Mouse (Mus musculus) myocyte (in vitro differentiated cells): ENCODE results near the gene Rere.

Experiments
- CEBPB ChIP-seq: IDR thresholded peaks from 2 replicates; pipeline ENCODE4 v1.6.1; 2011; ENCODE audit warnings: mild to moderate bottlenecking, moderate library complexity; ENCODE audit not compliant: poor library complexity, insufficient read depth, severe bottlenecking
- E2F4 ChIP-seq: IDR thresholded peaks from one replicate; pipeline ENCODE4 v1.6.1; 2011; ENCODE audit warnings: mild to moderate bottlenecking, control low read depth, moderate library complexity; ENCODE audit not compliant: insufficient read depth
- MAX ChIP-seq: IDR thresholded peaks from one replicate; pipeline ENCODE4 v1.6.1; 2011; ENCODE audit warnings: low read depth, mild to moderate bottlenecking, control low read depth
- MYOD1 ChIP-seq, 3 experiments: IDR thresholded peaks; one replicate each; pipeline ENCODE4 v1.6.1; 2011; ENCODE audit warnings: control low read depth in 2 of 3, low read depth in 2 of 3, mild to moderate bottlenecking in 2 of 3, moderate library complexity in 1 of 3; ENCODE audit not compliant: insufficient read length in 2 of 3, control insufficient read depth in 1 of 3
- MYOG ChIP-seq, 3 experiments: IDR thresholded peaks; one replicate each; pipeline ENCODE4 v1.6.1; 2011; ENCODE audit warnings: control low read depth in 2 of 3, low read depth in 2 of 3, mild to moderate bottlenecking in 2 of 3; ENCODE audit not compliant: insufficient read length in 2 of 3, control insufficient read depth in 1 of 3, insufficient read depth in 1 of 3
- POLR2A ChIP-seq: IDR thresholded peaks from one replicate; pipeline ENCODE4 v1.6.1; 2011; ENCODE audit warnings: low read depth, mild to moderate bottlenecking, control low read depth, moderate library complexity; ENCODE audit not compliant: insufficient read length
- POLR2AphosphoS2 ChIP-seq: IDR thresholded peaks from one replicate; pipeline ENCODE4 v1.6.1; 2011; ENCODE audit warnings: low read depth, control low read depth; ENCODE audit not compliant: insufficient read length
- REST ChIP-seq: IDR thresholded peaks from one replicate; pipeline ENCODE4 v1.6.1; 2011; ENCODE audit warnings: mild to moderate bottlenecking, control low read depth, moderate library complexity; ENCODE audit not compliant: insufficient read depth, insufficient read length
- SRF ChIP-seq: IDR thresholded peaks from one replicate; pipeline ENCODE4 v1.6.1; 2011; ENCODE audit warnings: low read depth; ENCODE audit not compliant: control insufficient read depth, insufficient read length
- TCF12 ChIP-seq: IDR thresholded peaks from one replicate; pipeline ENCODE4 v1.6.1; 2011; ENCODE audit warnings: mild to moderate bottlenecking, control low read depth; ENCODE audit not compliant: poor library complexity, insufficient read depth, severe bottlenecking
- TCF3 ChIP-seq: IDR thresholded peaks from one replicate; pipeline ENCODE4 v1.6.1; 2011; ENCODE audit warnings: low read depth, control low read depth; ENCODE audit not compliant: insufficient read length
- USF1 ChIP-seq: IDR thresholded peaks from one replicate; pipeline ENCODE4 v1.6.1; 2011; ENCODE audit warnings: low read depth, mild to moderate bottlenecking, control low read depth, moderate library complexity

DNA sequence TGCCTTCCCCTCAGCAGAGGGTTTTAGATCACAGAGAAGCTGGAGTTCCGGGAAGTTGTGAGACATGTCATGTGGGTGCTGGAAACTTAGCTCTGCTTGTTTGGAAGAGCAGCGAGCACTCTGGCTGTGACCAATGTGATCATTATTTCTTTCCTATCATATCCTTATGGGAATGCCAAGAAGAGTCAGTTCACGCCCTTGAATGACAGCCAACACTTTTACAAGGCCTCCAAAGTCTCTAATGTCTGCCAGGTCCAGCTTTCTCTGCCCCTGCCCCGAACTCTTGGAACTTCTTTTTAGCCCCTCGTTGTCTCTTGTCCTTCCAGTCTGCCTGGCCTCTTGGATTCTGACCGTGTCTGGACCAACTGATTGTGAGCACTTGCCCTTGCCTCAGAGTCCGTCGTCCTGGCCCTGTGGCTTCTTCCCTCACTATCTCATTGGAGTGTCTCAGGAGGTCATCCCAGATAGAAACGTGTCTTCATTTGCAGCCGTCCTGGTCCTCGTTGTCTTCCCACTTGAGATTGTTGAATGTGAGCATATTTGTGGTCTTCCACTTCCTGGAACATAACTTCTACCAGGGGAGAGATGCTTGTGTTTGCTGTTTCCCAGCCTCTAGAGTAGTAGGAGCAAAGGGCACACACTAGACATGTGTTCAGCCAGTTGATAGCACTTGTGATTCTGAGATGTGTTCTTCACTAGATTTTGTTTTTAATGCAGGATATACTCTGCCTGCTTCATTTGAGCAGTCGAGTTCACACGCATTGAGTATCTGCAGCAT, 120.6 kb downstream of the Rere start:
- TF ChIP-seq POLR2A (no peak), POLR2AphosphoS2 (no peak), TCF12 (no peak), CEBPB (no peak), MYOG (IDR thresholded peaks at IDR 0.05; ENCODE audit: control insufficient read depth in 1 of 3, insufficient read depth in 1 of 3, insufficient read length in 2 of 3, low read depth in 2 of 3) (peak in 1 of 3 experiments; percentile 7), MAX (no peak), USF1 (no peak), REST (no peak), SRF (no peak), E2F4 (no peak), MYOD1 (IDR thresholded peaks at IDR 0.05; ENCODE audit: control insufficient read depth in 1 of 3, insufficient read length in 2 of 3, low read depth in 2 of 3) (no peak), TCF3 (no peak)
